Mouse (Mus musculus): ENCODE measurements around the gene Fam217b.
A peak's percentile ranks its signal among the peaks of the same experiment; 100 is the strongest.

Fam217b gene

GRCm38 (mm10) chr2:178414261-178415149 lies at the start of gene Fam217b, which contains the start of gene Ppp1r3d:
Fam217b (plus strand) TSS chr2:178414524.
Ppp1r3d (minus strand) TSS chr2:178414472.
- peak; percentile 98 for DNase-seq

DNA sequence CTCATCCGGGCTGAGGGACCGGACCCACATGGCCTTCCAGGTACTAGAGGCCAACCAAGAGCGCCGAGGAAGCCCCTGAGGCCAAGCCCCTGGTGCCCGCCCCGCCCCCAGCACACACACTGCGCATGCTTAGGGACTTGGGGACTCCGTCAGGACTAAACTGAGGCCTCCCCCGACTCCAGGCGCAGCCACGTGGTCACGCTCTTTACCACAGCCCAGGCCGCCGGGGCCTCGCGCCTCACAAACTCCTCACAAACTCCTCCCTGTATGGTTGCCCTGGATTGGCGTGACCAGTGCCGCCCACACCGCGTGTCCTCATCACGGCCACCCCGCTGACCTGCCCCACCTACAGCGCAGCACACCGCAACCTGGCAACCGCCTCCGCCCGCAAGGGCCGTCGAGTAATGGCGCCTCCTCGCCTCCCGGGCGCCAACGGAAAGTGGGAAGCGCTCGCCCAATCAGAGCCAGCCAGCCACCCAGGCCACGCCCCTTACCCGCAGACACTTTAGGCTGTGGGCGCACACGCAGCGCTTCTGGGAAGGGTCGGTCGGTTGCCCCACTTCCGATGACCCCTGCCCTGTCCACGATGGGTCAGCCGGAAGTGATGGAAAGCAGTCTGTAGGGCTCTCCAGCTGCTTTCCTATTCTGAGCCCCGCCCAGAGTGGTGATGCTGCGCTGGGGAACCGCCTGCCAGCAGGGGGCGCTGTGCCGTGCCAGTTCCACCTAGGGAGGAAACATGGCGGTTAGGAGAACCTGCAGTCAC lies 7.1 kb upstream of the Fam217b start, which contains the start of gene Sycp2:
TSS of gene Sycp2 (minus strand) at position 633 of the 763 bp plus-strand sequence.
- DNase-seq: peak; percentile 87

- no peak for DNase-seq
Observed at GRCm38 (mm10) chr2:178409024-178409423, 5.3 kb upstream of the Fam217b start.

GRCm38 (mm10) chr2:178410286-178410685 lies 4.0 kb upstream of the Fam217b start:
- DNase-seq: peak; percentile 92

DNA sequence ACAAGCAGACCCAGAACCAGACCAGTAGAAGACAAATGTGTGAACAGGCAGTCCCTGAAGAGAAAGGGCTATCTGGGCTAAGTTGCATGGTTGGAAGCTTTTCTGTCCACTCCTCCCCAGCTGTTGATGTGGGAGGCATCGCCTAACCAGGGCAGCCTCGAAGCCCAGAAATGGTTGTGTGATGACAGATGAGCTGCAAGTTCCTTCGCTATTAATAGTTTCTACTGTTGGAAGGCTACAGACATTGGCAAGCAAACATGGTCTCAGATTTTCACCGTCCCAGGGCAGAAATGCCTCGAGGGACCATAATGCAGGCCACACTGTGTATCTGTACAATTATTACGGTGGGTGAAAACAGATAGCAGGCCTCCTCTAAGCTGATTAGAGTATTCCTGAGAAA lies 1.7 kb upstream of the Fam217b start:
- peak; percentile 97 for DNase-seq

DNA sequence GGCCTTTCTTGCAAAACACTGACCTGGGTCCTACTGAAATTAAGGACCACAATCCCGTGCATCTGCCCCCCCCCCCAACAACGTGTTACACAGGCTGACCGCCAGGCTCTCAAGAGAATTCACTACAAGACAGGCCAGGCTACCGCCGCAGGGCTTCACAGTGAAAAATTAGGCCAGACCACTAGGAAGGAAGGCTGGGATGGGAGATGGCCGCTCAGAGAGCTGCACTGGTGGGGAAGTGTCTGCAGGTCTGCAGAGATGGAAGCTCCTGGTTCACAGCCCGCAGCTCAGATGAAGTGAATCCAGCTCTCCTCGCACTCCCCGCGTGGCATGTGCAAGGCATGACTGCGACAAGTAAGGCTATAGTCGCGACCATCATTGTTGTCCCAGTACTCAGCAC lies 1.2 kb upstream of the Fam217b start:
- no peak for DNase-seq

GRCm38 (mm10) chr2:178413481-178414260 lies 653 bp upstream of the Fam217b start:
- DNase-seq: peak; percentile 95

- no peak for DNase-seq
Observed at GRCm38 (mm10) chr2:178415150-178415448, 775 bp downstream of the Fam217b start.

GRCm38 (mm10) chr2:178416427-178416826 lies 2.1 kb downstream of the Fam217b start:
- DNase-seq: peak; percentile 93

- DNase-seq: peak; percentile 92
Observed at GRCm38 (mm10) chr2:178416970-178417369, 2.6 kb downstream of the Fam217b start.

DNA sequence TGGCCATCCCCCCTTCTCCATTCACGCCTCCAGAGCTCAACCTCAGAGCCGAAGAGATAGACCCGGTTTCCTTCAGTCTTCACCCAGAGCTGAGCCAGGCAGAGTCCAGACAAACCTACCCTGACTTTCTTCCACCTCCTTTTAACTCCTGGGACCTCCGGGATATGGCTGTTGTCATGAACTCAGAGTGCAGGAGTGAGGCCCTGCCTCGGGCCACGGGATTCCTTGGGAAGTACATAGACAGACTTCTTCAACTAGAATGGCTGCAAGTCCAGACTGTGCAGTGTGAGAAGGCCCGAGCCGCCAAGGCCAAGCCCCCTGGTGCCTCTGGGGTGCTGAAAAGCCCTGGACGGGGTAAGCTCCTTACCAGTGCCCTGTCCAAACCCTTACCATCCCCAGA lies 6.3 kb downstream of the Fam217b start:
- peak; percentile 89 for DNase-seq

DNA sequence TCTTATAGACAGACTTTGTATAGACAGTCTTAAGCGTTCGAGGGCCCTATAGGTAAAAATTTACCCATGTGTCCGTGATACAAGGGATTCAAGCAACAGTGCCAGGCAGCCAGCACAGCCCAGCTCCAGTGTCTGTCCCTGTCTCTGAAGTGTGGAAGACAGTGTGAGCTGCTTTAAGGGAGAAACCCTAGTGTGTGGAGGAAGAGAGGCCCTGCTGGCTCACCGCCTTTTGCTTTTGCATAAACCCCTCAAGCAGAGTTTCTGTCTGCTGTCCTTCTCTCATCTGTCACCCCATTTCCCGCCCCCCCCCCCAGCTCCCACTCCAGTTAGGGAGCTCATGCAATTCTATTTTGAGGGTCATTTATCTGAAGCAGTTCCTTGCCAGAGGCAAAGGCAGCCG lies 7.3 kb downstream of the Fam217b start:
- peak; percentile 86 for DNase-seq

- DNase-seq: peak; percentile 23
Observed at GRCm38 (mm10) chr2:178422186-178422585, 7.9 kb downstream of the Fam217b start.

DNA sequence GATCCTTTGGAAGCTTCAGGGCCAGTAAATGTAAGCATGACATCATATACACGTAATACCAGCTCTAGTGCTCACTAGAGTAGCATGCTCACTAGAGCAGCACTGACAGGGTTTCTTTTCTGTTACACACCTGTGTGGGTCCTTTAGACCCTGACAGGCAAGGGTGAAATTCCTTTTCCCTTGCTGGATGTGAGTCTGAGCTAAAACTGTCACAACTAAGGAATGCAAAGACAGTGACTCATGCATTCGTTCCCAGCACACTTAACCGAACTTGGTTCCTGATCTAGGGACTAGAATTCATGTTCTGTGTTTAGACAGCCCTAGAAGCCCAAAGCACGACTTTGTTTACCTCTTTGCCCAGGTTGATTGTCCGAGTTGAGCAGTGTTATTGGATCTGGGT lies 8.9 kb downstream of the Fam217b start:
- DNase-seq: no peak

- DNase-seq: peak; percentile 66
Observed at GRCm38 (mm10) chr2:178426229-178426628, 11.9 kb downstream of the Fam217b start.

GRCm38 (mm10) chr2:178427181-178427580 lies 12.9 kb downstream of the Fam217b start:
- DNase-seq: peak; percentile 37

DNA sequence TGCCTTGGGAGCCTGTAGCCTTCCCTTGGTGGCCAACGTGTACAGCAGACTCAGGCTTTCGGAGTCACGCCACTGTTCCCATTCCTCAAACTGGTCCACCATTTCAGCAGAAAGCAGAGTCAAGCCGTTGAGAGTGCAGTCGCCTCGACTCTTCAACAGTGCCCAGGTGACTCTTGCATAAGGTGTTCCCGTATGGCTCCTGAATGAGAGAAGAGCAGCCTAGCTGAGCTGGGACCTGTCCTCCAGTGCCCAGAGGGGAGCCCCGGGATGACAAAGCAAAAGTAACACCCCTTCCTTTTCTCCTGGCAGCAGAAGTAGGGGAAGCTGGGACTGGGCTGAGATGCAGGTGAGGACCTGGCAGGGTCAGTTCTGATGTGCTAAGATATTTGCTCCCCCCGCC lies 13.9 kb downstream of the Fam217b start:
- peak; percentile 55 for DNase-seq

- peak; percentile 65 for DNase-seq
Observed at GRCm38 (mm10) chr2:178428676-178429075, 14.4 kb downstream of the Fam217b start.

GRCm38 (mm10) chr2:178429426-178429825 lies 15.1 kb downstream of the Fam217b start:
- no peak for DNase-seq

DNA sequence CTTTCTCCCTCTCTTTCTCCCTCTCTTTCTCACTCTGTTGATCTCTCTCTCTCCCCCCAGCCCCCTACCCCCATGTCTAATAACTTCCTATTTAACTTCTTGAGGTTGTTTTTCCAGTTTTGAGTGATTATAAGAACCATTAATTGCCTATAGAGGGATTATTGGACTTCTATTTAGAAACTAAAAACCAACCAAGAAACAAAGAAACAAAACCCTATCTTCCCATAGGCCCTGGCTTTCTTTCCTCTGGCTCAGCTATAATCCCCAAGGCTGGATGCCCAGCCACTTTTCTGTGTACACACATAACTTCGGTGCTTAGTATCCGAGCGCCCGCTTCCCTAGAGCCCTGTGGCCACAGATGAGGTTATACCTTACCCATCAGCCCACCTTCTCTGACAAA lies 15.9 kb downstream of the Fam217b start, which contains the start of gene Cdh26:
TSS of gene Cdh26 (plus strand) at position 301 of the 400 bp plus-strand sequence.
- no peak for DNase-seq

DNA sequence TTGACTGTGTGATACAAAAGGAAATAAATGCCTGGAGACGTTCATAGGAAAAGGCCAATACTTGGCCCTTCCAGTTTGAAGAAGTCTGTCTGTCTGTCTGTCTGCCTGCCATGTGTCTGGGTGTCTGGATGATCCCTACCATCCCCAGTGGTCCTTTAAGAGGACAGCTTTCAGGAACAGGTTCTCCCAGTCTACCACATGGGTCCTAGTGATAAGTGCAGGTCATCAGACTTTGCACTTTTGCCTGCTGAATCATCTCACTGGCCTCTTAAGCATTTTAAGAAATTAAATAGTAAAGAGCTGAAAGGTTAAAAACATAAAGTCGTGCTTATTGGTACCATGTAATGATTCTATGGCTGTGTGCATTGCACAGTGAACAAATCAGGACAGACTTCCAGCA lies 19.2 kb downstream of the Fam217b start:
- DNase-seq: no peak

DNA sequence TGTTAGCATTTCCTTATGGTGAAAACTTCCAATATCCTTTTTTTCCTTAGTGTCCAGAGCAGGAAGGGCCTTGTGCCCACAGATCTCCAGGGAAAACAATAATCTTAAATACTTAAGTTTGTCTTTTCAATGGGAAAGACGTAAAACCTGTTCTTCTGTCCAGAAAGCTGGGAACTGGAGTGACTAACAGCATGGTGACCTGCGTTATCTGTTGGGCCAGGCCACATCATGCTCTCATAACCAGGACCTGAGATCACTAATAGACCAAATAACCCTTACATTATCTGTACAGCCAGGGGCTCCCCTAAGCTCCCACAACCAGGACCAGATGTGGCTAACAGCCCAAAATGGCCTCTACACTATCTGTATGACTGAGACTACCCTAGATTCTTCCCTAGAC lies 19.6 kb downstream of the Fam217b start:
- peak; percentile 61 for DNase-seq

DNA sequence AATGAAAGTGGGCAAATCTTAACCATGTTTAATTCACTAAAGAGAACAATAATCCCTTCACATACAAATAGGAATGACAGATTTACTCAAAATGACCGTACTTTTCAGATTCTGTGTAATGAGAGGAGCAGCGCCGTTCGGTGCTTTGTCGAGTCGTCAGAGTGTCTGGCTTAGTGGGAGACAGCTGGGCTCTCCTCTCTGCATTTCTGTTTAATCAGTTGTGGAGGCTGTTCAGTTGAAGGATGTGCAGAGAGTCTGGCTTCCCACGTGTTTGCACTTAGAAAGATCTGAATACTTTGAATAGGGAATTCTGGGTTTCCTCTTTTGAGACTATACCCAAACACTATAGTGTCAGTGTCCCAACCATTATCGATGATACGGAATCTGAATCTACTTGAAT lies 23.0 kb downstream of the Fam217b start:
- DNase-seq: peak; percentile 55

Measured in heart, adult 11 months (tissue).